Mouse (Mus musculus) c-Kit-positive CD71-positive TER-119-positive erythroid progenitor cells, embryonic 14.5 days (primary cell): ENCODE results near the gene Olfr378.

Experiments
- DNase-seq: peaks from one replicate; pipeline ENCODE4 v3.0.0-alpha.2; 2013; ENCODE audit warnings: low spot score

Gene Olfr378

DNA sequence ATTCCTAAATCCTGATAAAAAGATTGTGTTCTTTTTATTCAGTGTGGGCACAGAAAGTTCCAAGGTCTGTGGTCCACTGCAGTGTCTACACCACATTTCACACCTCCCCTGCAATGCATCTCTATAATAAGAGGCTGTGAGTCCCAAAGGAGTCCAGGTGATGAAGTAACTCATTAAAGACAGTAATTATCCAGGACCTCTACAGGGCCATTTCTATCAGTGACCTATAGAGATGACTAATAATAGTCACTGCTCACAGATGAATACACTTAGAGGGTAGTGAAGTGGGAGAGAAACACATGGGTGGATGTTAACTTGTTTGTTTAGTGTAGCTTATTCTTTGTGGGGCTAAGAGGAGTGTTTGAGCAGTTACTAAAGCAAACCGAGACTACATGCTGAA lies at the start of gene Olfr378:
Olfr378 (minus strand) TSS at position 101 of the 400 bp plus-strand sequence.
- no peak for DNase-seq

DNA sequence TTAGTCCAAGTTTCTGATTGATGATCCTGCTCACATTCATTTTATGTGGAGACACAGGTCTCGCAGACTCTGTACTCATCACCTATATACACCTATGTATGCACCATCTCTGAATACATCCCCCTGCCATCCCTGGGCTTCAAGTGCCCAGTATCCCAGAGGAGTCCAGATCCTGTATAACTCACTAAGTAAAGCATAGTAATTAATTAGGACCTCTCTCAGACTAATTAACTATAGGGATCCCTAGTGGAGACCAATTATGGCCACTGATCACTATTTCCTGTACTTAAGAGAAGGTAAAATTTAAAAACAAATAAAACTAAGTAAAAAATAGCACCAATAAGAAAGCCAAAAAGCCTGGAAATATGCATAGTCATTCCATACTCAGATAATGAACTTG lies 29.1 kb upstream of the Olfr378 start, which contains the start of gene Olfr380:
Olfr380 (minus strand) TSS at position 101 of the 400 bp plus-strand sequence.
- DNase-seq, result no peak

DNA sequence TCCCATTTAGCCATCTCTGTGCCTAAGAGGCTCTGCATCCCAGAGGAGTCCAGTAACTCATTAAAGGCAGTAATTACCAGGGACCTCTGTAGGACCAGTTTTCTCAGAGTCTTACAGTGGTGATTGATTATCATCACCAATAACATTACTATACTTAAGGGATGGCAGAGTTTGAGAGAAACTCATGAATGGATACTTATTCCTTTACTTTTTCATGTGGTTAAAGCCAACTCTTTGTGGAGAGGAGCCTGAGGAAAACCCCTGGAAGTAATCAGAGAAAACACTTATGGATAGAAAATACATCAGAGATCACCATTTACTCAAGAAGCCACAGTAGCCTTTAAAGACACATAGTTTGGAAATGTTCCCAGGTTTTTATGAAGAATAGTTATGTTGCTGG lies 28.8 kb downstream of the Olfr378 start, which contains the start of gene Olfr1:
Olfr1 (minus strand) TSS at position 101 of the 400 bp plus-strand sequence.
- DNase-seq, result no peak

DNA sequence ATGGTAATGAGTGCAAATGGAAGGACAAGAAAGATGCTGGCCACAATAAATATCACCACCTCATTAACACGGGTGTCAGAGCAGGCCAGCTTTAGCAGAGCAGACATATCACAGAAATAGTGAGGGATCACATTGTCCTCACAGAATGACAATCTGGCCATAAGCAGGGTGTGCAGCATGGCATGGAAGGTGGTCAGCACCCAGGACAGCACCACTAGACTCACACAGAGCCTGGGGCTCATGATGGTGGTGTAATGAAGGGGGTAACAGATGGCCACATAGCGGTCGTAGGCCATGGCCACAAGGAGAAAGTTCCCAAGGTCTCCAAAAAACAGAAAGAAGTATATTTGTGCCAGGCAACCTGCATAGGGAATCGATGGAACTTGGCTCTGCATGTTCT lies 32.9 kb downstream of the Olfr378 start:
- DNase-seq, result no peak
